Mouse (Mus musculus): Measurements from ENCODE around the gene Hadh. TPM values are rescaled to one million over a fixed set of nuclear protein-coding genes. Genes with fewer than 3 reads are reported as not detected.

The Hadh gene
- polyA plus RNA-seq, 1 experiment from 2014 or later, result 193 TPM

DNA sequence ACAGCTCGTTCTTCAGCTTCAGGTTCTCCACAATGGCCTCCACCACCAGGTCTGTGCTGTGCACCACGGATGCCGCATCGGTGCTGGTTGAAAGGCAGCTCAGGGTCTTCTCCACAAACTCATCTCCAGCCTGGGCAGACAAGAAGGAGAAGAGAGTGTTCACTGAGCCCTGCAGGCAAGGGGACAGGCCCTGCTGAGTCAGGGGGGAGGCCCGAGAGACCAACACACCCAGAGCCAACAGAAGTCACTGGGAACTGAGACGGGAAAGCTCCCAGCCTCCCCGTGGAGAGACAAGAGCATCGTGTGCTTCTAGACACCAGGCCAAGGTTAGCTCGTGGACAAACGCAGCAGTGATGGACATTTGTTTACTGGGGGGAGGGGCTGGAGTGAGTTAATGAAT lies 23.5 kb downstream of the Hadh start:
- 78% methylated on average over 10 of the region's 10 CpGs for WGBS
- Histone ChIP-seq H3K27me3 (ENCODE audit: control insufficient read depth, insufficient read depth, low read length) (no peaks in the 10 kb centered on the region), H3K27ac (ENCODE audit: low read length) (no peak overlapping the region), H3K4me3 (ENCODE audit: low read length) (no peak overlapping the region), H3K9ac (ENCODE audit: low read length) (no peak overlapping the region), H3K9me3 (replicated peaks; ENCODE audit: control insufficient read depth, low read length) (peaks cover under 1% of the 10 kb centered on the region; the same call in 1 of the 2 replicates), H3K4me1 (ENCODE audit: control insufficient read depth, insufficient read depth, low read length) (peaks cover 41% of the 10 kb centered on the region), H3K4me2 (ENCODE audit: low read depth, low read length) (no peak overlapping the region), H3K36me3 (ENCODE audit: control insufficient read depth, insufficient read depth) (peaks cover 37% of the 10 kb centered on the region)
- ATAC-seq (replicated peaks; ENCODE audit: extremely low read depth, insufficient read depth, low FRiP score), result no peak

DNA sequence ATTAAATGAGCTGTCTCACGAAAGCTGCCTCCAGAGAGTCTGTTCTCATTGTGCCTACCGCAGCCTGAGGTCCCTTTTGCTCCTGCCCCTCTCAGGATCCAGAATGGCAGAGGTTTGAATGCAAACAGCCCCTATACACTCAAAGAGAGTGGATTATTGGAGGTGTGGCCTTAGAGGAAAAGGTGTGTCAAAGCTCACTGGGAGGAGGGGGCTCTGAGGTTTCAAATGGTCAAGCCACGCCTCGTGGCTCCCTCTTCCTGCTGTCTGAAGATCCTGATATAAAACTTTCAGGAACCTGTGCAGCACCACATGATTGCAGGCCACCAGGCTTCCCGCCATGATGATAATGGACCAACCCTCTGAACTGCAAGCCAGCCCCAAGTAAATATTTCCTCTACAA lies 24.1 kb downstream of the Hadh start:
- Histone ChIP-seq H3K4me3 (ENCODE audit: low read length) (no peak overlapping the region), H3K4me2 (ENCODE audit: low read depth, low read length) (no peak overlapping the region), H3K4me1 (ENCODE audit: control insufficient read depth, insufficient read depth, low read length) (peaks cover 39% of the 10 kb centered on the region), H3K9ac (ENCODE audit: low read length) (no peak overlapping the region), H3K27me3 (ENCODE audit: control insufficient read depth, insufficient read depth, low read length) (no peaks in the 10 kb centered on the region), H3K9me3 (replicated peaks; ENCODE audit: control insufficient read depth, low read length) (no peaks in the 10 kb centered on the region), H3K36me3 (ENCODE audit: control insufficient read depth, insufficient read depth) (peaks cover 37% of the 10 kb centered on the region), H3K27ac (ENCODE audit: low read length) (no peak overlapping the region)
- 88% methylated on average over 5 of the region's 5 CpGs for WGBS
- no peak for ATAC-seq (replicated peaks; ENCODE audit: extremely low read depth, insufficient read depth, low FRiP score)

DNA sequence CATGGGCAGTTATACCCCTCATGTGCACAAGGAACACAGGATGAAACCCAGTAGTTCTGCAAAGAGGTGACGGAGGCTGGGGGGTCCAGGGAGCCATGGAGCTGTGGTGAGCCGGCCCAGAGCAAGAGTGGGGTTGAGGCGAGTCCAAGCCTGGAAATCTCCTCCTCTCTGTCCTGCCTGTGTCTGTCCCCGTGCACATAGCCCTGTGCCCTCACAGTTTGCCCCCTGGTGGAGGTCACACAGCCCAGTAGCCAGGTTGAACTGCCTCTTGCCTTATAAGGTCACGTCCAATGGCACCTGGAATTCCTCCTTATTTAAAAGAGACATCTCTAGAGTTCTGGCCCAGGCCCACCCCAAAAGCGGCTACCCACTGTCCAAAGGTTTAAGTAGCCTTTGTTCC lies 24.5 kb downstream of the Hadh start:
- Histone ChIP-seq H3K27ac (ENCODE audit: low read length) (no peak overlapping the region), H3K36me3 (ENCODE audit: control insufficient read depth, insufficient read depth) (peaks cover 40% of the 10 kb centered on the region), H3K9ac (ENCODE audit: low read length) (no peak overlapping the region), H3K4me3 (ENCODE audit: low read length) (no peak overlapping the region), H3K9me3 (replicated peaks; ENCODE audit: control insufficient read depth, low read length) (no peaks in the 10 kb centered on the region), H3K4me2 (ENCODE audit: low read depth, low read length) (no peak overlapping the region), H3K27me3 (ENCODE audit: control insufficient read depth, insufficient read depth, low read length) (no peaks in the 10 kb centered on the region), H3K4me1 (ENCODE audit: control insufficient read depth, insufficient read depth, low read length) (peaks cover 35% of the 10 kb centered on the region)
- WGBS, result 71% methylated on average over 6 of the region's 6 CpGs
- ATAC-seq (replicated peaks; ENCODE audit: extremely low read depth, insufficient read depth, low FRiP score), result no peak

DNA sequence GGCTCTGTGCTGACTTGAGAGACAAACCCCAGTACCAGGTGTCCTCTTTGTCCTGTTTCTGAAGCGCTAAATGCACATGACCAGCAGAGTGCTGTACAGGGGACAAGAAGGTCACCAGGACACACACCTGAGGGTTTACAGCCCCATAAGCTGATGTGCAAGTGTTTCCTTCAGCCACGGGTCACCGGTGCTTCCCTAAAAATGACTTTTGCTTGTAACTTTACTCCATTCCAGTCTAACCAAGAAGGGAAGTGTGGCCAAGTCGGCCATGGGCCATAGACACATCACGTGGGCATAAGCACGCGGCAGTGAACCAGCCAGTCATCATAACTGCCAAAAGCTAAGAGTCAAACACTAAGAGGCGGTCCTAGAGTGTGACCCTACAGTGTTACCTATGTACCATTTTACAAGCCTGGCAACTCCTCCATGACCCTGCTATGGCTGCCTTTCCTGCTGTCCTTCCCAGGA lies 25.3 kb downstream of the Hadh start:
- peak overlapping the region; percentile 80 for H3K27ac ChIP-seq (ENCODE audit: low read length)
- no peak overlapping the region for H3K4me3 ChIP-seq (ENCODE audit: low read length)
- ATAC-seq (replicated peaks; ENCODE audit: extremely low read depth, insufficient read depth, low FRiP score), result no peak
- H3K4me2 ChIP-seq (ENCODE audit: low read depth, low read length), result no peak overlapping the region
- H3K4me1 ChIP-seq (ENCODE audit: control insufficient read depth, insufficient read depth, low read length), result peaks cover 27% of the 10 kb centered on the region
- WGBS, result 86% methylated on average over 8 of the region's 8 CpGs
- no peaks in the 10 kb centered on the region for H3K9me3 ChIP-seq (replicated peaks; ENCODE audit: control insufficient read depth, low read length)
- H3K27me3 ChIP-seq (ENCODE audit: control insufficient read depth, insufficient read depth, low read length), result no peaks in the 10 kb centered on the region
- H3K36me3 ChIP-seq (ENCODE audit: control insufficient read depth, insufficient read depth), result peaks cover 48% of the 10 kb centered on the region
- no peak overlapping the region; the same call in 1 of the 2 replicates for H3K9ac ChIP-seq (ENCODE audit: low read length)

DNA sequence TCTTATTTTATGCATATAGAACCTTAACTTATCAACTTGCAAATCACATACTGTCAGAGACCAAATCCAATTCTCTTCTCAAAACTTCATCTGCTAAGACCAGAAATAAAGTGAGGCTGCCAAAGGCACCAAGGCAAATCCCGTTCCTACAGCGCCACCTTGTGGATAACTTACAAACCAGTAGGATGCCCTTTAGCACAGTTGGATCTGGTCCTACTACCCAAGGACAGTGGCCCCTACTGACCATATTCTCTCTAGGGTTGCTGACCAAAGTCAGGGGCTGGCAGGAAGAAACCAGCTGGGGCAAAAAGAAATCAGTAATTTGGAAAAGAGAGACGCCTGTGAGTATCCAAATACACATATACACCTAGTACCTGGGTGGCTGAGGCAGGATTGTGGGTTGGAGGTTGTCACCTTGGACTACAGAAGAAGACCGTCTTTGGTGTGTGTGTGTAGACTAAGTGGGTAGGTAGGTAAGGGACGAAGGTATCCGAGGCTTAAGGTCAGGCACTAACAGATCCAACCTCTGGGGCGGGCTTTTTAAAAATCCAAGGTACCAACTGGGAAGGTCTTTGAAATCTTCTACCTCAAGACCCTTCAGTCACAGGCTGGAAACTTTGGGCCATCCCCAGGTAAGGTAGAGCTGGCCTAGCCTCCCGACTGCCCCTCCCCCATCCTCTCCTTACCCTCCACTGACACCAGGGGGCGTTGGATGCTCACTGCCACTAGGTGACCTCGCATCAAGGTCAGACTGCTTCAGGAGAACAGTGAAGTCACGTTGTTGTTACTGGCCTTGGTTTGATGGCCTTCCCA lies 25.9 kb downstream of the Hadh start:
- Histone ChIP-seq H3K27ac (ENCODE audit: low read length) (peak overlapping the region; percentile 80), H3K9me3 (replicated peaks; ENCODE audit: control insufficient read depth, low read length) (no peaks in the 10 kb centered on the region), H3K27me3 (ENCODE audit: control insufficient read depth, insufficient read depth, low read length) (no peaks in the 10 kb centered on the region), H3K9ac (ENCODE audit: low read length) (0 out of 2 replicates have a peak overlapping the region, but pooled peaks have one; percentile 35), H3K36me3 (ENCODE audit: control insufficient read depth, insufficient read depth) (peaks cover 51% of the 10 kb centered on the region), H3K4me3 (ENCODE audit: low read length) (no peak overlapping the region), H3K4me1 (ENCODE audit: control insufficient read depth, insufficient read depth, low read length) (peaks cover 21% of the 10 kb centered on the region), H3K4me2 (ENCODE audit: low read depth, low read length) (no peak overlapping the region)
- ATAC-seq (replicated peaks; ENCODE audit: extremely low read depth, insufficient read depth, low FRiP score), result peak; percentile 70
- WGBS, result 50% methylated on average over 11 of the region's 11 CpGs

DNA sequence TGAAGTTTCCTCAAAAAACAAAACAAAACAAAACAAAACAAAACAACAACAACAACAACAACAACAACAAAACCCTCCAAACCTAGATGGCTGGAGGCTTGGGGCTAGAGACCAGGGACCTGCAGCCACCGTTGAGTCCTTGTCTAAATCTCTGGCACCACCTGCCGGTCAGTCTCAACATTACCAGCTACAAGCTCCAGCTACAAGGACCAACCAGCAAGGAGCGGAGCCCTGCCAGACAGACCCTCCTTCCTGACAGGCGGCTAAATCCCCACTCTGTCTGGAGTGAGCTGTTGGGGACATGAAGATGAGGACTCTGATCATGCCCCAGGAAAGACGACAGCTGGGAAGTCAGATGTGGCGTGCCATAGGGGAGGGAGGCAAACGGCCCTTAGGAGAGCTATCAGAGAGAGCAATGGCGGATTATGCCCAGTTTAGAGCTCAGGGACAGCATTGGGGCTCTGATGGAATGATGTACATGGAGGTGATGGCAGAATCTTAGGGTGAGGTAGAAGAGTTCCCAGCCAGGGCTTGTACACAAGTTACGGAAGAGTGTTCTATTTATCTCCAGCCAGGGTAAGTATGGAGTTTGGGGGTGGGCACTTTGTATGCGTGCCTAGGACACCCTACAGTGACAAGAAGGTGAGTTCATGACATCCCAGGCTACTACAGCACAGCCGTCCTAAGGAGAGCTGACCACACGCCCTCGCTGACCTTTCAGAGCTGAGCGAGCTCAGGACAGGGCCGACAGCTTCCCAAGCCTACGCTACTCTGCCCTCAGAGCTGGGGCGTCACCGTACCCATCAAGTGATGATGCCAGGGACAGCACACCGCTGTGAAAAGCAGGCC lies 33.9 kb downstream of the Hadh start:
- WGBS, result 53% methylated on average over 19 of the region's 19 CpGs
- Histone ChIP-seq H3K4me3 (ENCODE audit: low read length) (no peak overlapping the region), H3K27me3 (ENCODE audit: control insufficient read depth, insufficient read depth, low read length) (no peaks in the 10 kb centered on the region), H3K27ac (ENCODE audit: low read length) (no peak overlapping the region), H3K36me3 (ENCODE audit: control insufficient read depth, insufficient read depth) (peaks cover 38% of the 10 kb centered on the region), H3K4me2 (ENCODE audit: low read depth, low read length) (no peak overlapping the region), H3K9ac (ENCODE audit: low read length) (no peak overlapping the region), H3K4me1 (ENCODE audit: control insufficient read depth, insufficient read depth, low read length) (no peaks in the 10 kb centered on the region), H3K9me3 (replicated peaks; ENCODE audit: control insufficient read depth, low read length) (no peaks in the 10 kb centered on the region)
- peak; percentile 69 for ATAC-seq (replicated peaks; ENCODE audit: extremely low read depth, insufficient read depth, low FRiP score)

DNA sequence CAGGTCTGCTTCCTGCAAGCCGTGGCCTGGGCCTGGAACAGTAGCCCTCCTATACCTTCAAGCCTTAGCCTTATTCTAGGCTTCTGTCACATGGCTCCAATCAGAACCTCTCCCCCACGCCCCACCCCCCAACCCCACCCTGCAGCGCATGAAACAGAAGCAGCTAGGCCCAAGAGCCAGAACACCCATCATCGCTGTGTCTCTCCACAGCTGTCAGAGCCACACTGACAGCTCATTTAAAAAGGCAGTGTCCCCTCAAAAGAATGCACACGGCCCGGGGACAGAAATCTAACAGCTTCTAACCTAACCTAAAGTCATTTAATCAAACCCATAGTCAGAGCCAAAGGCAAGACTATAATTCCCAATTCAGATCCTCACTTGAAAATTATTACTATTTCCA lies 34.8 kb downstream of the Hadh start:
- no peak overlapping the region for H3K4me2 ChIP-seq (ENCODE audit: low read depth, low read length)
- no peaks in the 10 kb centered on the region for H3K27me3 ChIP-seq (ENCODE audit: control insufficient read depth, insufficient read depth, low read length)
- H3K27ac ChIP-seq (ENCODE audit: low read length), result no peak overlapping the region
- peaks cover 36% of the 10 kb centered on the region for H3K36me3 ChIP-seq (ENCODE audit: control insufficient read depth, insufficient read depth)
- 77% methylated on average over 6 of the region's 6 CpGs for WGBS
- no peak overlapping the region for H3K9ac ChIP-seq (ENCODE audit: low read length)
- no peaks in the 10 kb centered on the region for H3K4me1 ChIP-seq (ENCODE audit: control insufficient read depth, insufficient read depth, low read length)
- ATAC-seq (replicated peaks; ENCODE audit: extremely low read depth, insufficient read depth, low FRiP score), result no peak
- no peak overlapping the region for H3K4me3 ChIP-seq (ENCODE audit: low read length)
- no peaks in the 10 kb centered on the region for H3K9me3 ChIP-seq (replicated peaks; ENCODE audit: control insufficient read depth, low read length)

DNA sequence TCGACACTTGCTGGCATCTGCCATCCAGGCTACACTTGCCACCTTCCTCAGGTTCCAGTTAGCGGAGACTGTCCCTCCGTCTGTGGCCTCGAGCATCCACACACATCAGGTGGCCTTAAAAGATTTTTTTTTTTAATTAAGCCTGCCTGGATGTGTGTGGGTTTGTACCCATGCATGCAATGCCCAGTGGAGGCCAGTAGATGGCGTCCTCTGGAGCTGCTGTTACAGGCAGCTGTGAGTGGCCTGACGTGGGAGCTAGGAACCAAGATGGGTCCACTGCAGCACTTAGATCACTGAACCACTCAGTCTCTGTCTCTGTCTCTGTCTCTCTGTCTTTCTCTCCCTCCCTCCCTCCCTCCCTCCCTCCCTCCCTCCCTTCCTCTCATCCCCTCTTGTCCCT lies 43.8 kb downstream of the Hadh start:
- Histone ChIP-seq H3K27ac (ENCODE audit: low read length) (no peak overlapping the region), H3K9ac (ENCODE audit: low read length) (no peak overlapping the region), H3K4me2 (ENCODE audit: low read depth, low read length) (no peak overlapping the region), H3K4me3 (ENCODE audit: low read length) (no peak overlapping the region), H3K27me3 (ENCODE audit: control insufficient read depth, insufficient read depth, low read length) (no peaks in the 10 kb centered on the region), H3K4me1 (ENCODE audit: control insufficient read depth, insufficient read depth, low read length) (no peaks in the 10 kb centered on the region), H3K36me3 (ENCODE audit: control insufficient read depth, insufficient read depth) (peaks cover 15% of the 10 kb centered on the region), H3K9me3 (replicated peaks; ENCODE audit: control insufficient read depth, low read length) (no peaks in the 10 kb centered on the region)
- no peak for ATAC-seq (replicated peaks; ENCODE audit: extremely low read depth, insufficient read depth, low FRiP score)
- 80% methylated on average over 6 of the region's 6 CpGs for WGBS

Measured in heart, embryonic 16.5 days (tissue).